Mouse (Mus musculus): ENCODE results near the gene Tbc1d22a.
A peak's percentile ranks its signal among the peaks of the same experiment; 100 is the strongest.

Gene Tbc1d22a

GRCm38 (mm10) chr15:86385436-86385835, 171.2 kb downstream of the Tbc1d22a start:
- DNase-seq (ENCODE audit: low read depth, low spot score) = no peak

GRCm38 (mm10) chr15:86386325-86386724, 172.1 kb downstream of the Tbc1d22a start:
- DNase-seq (ENCODE audit: low read depth, low spot score) = no peak

GRCm38 (mm10) chr15:86388597-86388996, 174.3 kb downstream of the Tbc1d22a start:
- DNase-seq (ENCODE audit: low read depth, low spot score) = no peak

- no peak for DNase-seq (ENCODE audit: low read depth, low spot score)
These were observed 190.6 kb downstream of the Tbc1d22a start for GRCm38 (mm10) chr15:86404866-86405265.

- DNase-seq (ENCODE audit: low read depth, low spot score) = peak; percentile 36
These were observed 191.3 kb downstream of the Tbc1d22a start for GRCm38 (mm10) chr15:86405527-86405926.

- no peak for DNase-seq (ENCODE audit: low read depth, low spot score)
These were observed 195.1 kb downstream of the Tbc1d22a start for GRCm38 (mm10) chr15:86409352-86409751.

GRCm38 (mm10) chr15:86411532-86412080, 197.3 kb downstream of the Tbc1d22a start:
- DNase-seq (ENCODE audit: low read depth, low spot score) = no peak

GRCm38 (mm10) chr15:86415951-86416350, 201.7 kb downstream of the Tbc1d22a start:
- DNase-seq (ENCODE audit: low read depth, low spot score) = no peak

- DNase-seq (ENCODE audit: low read depth, low spot score) = no peak
These were observed 204.2 kb downstream of the Tbc1d22a start for GRCm38 (mm10) chr15:86418436-86418835.

- DNase-seq (ENCODE audit: low read depth, low spot score) = no peak
These were observed 205.4 kb downstream of the Tbc1d22a start for GRCm38 (mm10) chr15:86419620-86420019.

GRCm38 (mm10) chr15:86422858-86423257, 208.6 kb downstream of the Tbc1d22a start:
- DNase-seq (ENCODE audit: low read depth, low spot score) = no peak

- DNase-seq (ENCODE audit: low read depth, low spot score) = no peak
These were observed 209.6 kb downstream of the Tbc1d22a start for GRCm38 (mm10) chr15:86423884-86424283.

- DNase-seq (ENCODE audit: low read depth, low spot score) = no peak
These were observed 210.7 kb downstream of the Tbc1d22a start for GRCm38 (mm10) chr15:86424971-86425370.

GRCm38 (mm10) chr15:86426364-86427000, 212.2 kb downstream of the Tbc1d22a start:
- DNase-seq (ENCODE audit: low read depth, low spot score) = no peak

GRCm38 (mm10) chr15:86427439-86427838, 213.2 kb downstream of the Tbc1d22a start:
- DNase-seq (ENCODE audit: low read depth, low spot score) = no peak

- DNase-seq (ENCODE audit: low read depth, low spot score) = no peak
These were observed 214.2 kb downstream of the Tbc1d22a start for GRCm38 (mm10) chr15:86428496-86428895.

GRCm38 (mm10) chr15:86429766-86430335, 215.6 kb downstream of the Tbc1d22a start:
- peak; percentile 57 for DNase-seq (ENCODE audit: low read depth, low spot score)

GRCm38 (mm10) chr15:86431539-86432080, 217.4 kb downstream of the Tbc1d22a start:
- DNase-seq (ENCODE audit: low read depth, low spot score) = no peak

GRCm38 (mm10) chr15:86432791-86433190, 218.5 kb downstream of the Tbc1d22a start:
- no peak for DNase-seq (ENCODE audit: low read depth, low spot score)

- DNase-seq (ENCODE audit: low read depth, low spot score) = no peak
These were observed 219.1 kb downstream of the Tbc1d22a start for GRCm38 (mm10) chr15:86433378-86433777.

- DNase-seq (ENCODE audit: low read depth, low spot score) = no peak
These were observed 220.0 kb downstream of the Tbc1d22a start for GRCm38 (mm10) chr15:86434241-86434640.

- no peak for DNase-seq (ENCODE audit: low read depth, low spot score)
These were observed 223.1 kb downstream of the Tbc1d22a start for GRCm38 (mm10) chr15:86437346-86437745.

Measured in forelimb bud, embryonic 11.5 days (tissue).